Mouse (Mus musculus) kidney, postnatal 10 days (tissue): ENCODE measurements around the gene Perp.

Source experiments
- DNase-seq: peaks from one replicate; pipeline ENCODE4 v3.0.0; 2021; ENCODE audit warnings: mixed read lengths

Gene Perp

GRCm38 (mm10) chr10:18864753-18865152 lies 19.9 kb downstream of the Perp start:
- DNase-seq: no peak

GRCm38 (mm10) chr10:18870990-18871389 lies 26.2 kb downstream of the Perp start:
- DNase-seq: no peak

GRCm38 (mm10) chr10:18876211-18876610 lies 31.4 kb downstream of the Perp start:
- no peak for DNase-seq

- DNase-seq: no peak
Observed at GRCm38 (mm10) chr10:18878111-18878510, 33.3 kb downstream of the Perp start.

GRCm38 (mm10) chr10:18879160-18879559 lies 34.3 kb downstream of the Perp start:
- DNase-seq: no peak

GRCm38 (mm10) chr10:18879690-18880089 lies 34.9 kb downstream of the Perp start:
- DNase-seq: no peak

- DNase-seq: no peak
Observed at GRCm38 (mm10) chr10:18882190-18882589, 37.4 kb downstream of the Perp start.

GRCm38 (mm10) chr10:18886918-18887625 lies 42.3 kb downstream of the Perp start:
- DNase-seq: peak; percentile 69

GRCm38 (mm10) chr10:18888751-18889150 lies 43.9 kb downstream of the Perp start:
- no peak for DNase-seq

GRCm38 (mm10) chr10:18889255-18889654 lies 44.4 kb downstream of the Perp start:
- DNase-seq: no peak

- DNase-seq: no peak
Observed at GRCm38 (mm10) chr10:18891110-18891509, 46.3 kb downstream of the Perp start.

GRCm38 (mm10) chr10:18892102-18892501 lies 47.3 kb downstream of the Perp start:
- no peak for DNase-seq

GRCm38 (mm10) chr10:18894259-18895166 lies 49.7 kb downstream of the Perp start:
- DNase-seq: no peak

- DNase-seq: peak; percentile 67
Observed at GRCm38 (mm10) chr10:18904108-18904507, 59.3 kb downstream of the Perp start.
